Mouse (Mus musculus): ENCODE measurements around the gene Cxcr2. TPM values are rescaled to one million over a fixed set of nuclear protein-coding genes. Genes with fewer than 3 reads are reported as not detected.
"Not testable (repeated sequence)": the region's sequence is repeated elsewhere in the genome, so short reads cannot be mapped to it uniquely, and the experiment has no call there.

Gene Cxcr2
- polyA plus RNA-seq, 1 experiment from 2014 or later: 0.08 TPM

DNA sequence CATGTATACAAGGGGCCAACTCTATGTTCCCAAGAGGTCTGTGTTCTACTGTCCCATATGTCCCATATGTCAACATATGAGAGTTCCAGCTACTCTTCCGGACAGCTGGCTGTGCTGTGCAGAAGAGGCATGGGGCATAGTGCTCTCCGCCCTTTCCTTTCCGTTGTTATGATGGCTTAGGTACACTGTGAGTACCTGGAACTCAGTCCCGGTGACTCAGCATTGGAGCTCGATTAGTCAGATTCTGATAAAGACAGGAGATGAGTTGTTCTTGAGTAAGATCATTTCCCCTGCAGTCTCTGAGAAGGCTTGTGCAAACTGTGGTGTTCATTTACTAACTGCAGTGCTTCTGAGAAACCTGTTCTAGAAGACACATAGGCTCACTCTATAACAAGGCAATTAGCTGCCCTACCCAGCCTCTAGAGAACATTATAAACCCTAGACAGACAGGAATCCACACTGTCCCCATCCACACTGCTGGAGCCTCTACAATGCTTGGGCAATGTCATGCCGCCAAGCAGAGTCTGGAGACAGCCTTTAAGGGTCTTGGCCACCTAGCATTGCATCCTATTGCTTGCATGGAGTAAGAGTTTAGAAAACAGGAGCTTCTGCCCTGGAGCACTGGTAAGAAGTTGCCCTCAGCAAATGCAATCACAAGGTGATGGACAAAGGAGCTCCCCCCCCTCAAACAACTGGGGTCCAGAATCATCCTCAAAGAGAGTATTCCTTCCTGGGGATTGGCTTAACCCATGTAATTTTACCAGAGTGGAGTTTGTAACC is 4.5 kb upstream of the Cxcr2 start:
- Histone ChIP-seq H3K9me3 (replicated peaks; ENCODE audit: control insufficient read depth, low read length) (no peaks in the 10 kb centered on the region), H3K4me3 (ENCODE audit: low read depth, low read length) (no peak overlapping the region), H3K36me3 (replicated peaks; ENCODE audit: control insufficient read depth, insufficient read depth, low read depth, low read length) (no peaks in the 10 kb centered on the region), H3K4me2 (ENCODE audit: low read depth, low read length) (no peak overlapping the region), H3K4me1 (ENCODE audit: control insufficient read depth, insufficient read depth, low read length) (no peaks in the 10 kb centered on the region), H3K9ac (replicated peaks; ENCODE audit: low read length) (no peak overlapping the region), H3K27ac (replicated peaks; ENCODE audit: low read depth, low read length) (no peak overlapping the region), H3K27me3 (ENCODE audit: control insufficient read depth, insufficient read depth, low read length) (no peaks in the 10 kb centered on the region)
- DNase-seq (ENCODE audit: low spot score): no peak
- no peak for ATAC-seq (replicated peaks; ENCODE audit: insufficient number of reproducible peaks, low FRiP score, low TSS enrichment, low read depth)
- 89% methylated on average over 6 of the region's 6 CpGs for WGBS

DNA sequence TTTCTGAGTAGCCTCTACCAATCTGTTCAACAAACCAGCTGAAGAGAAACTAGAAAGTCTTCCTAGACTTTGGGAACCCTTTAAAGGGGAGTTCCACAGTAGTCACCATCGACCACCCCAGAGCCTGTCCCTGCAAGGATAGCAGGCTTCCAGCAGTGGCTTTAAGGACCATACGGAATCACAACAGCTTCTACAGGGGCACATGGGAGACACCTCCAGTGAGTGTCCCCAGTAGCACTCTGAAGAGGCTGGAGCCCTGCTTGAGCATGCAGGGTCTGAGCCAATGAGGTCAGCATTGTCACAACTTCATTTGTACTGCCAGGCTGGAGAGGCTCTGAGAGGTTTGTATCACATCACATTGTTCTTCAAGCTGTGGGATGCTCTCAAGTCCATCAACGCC is 3.7 kb upstream of the Cxcr2 start:
- Histone ChIP-seq H3K27ac (replicated peaks; ENCODE audit: low read depth, low read length) (no peak overlapping the region), H3K27me3 (ENCODE audit: control insufficient read depth, insufficient read depth, low read length) (no peaks in the 10 kb centered on the region), H3K4me3 (ENCODE audit: low read depth, low read length) (no peak overlapping the region), H3K4me2 (ENCODE audit: low read depth, low read length) (no peak overlapping the region), H3K9ac (replicated peaks; ENCODE audit: low read length) (no peak overlapping the region), H3K9me3 (replicated peaks; ENCODE audit: control insufficient read depth, low read length) (no peaks in the 10 kb centered on the region), H3K4me1 (ENCODE audit: control insufficient read depth, insufficient read depth, low read length) (no peaks in the 10 kb centered on the region), H3K36me3 (replicated peaks; ENCODE audit: control insufficient read depth, insufficient read depth, low read depth, low read length) (no peaks in the 10 kb centered on the region)
- WGBS: 78% methylated on average over 3 of the region's 3 CpGs
- no peak for DNase-seq (ENCODE audit: low spot score)
- ATAC-seq (replicated peaks; ENCODE audit: insufficient number of reproducible peaks, low FRiP score, low TSS enrichment, low read depth): no peak

DNA sequence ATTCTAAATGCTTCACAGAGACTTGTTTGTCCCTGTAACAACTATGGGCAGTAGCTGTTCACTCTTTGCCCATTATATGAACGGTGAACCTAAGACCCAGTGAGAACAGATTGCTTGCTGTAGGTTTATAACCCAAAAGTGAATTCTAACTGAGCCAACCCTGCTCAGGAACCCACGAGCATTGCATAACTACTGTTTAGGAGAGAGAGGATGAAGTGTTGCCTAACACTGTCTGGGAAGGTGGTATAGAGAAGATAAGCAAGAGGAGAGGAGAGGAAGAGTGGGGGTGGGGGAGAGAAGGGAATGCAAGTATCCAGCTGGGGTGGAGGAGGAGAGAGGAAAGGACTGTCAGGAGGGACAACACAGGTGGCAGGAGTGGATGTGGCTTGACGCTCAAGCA is 2.7 kb upstream of the Cxcr2 start:
- H3K4me3 ChIP-seq (ENCODE audit: low read depth, low read length): no peak overlapping the region
- H3K9ac ChIP-seq (replicated peaks; ENCODE audit: low read length): no peak overlapping the region
- H3K9me3 ChIP-seq (replicated peaks; ENCODE audit: control insufficient read depth, low read length): no peaks in the 10 kb centered on the region
- ATAC-seq (replicated peaks; ENCODE audit: insufficient number of reproducible peaks, low FRiP score, low TSS enrichment, low read depth) (no peak), DNase-seq (ENCODE audit: low spot score) (no peak)
- H3K27me3 ChIP-seq (ENCODE audit: control insufficient read depth, insufficient read depth, low read length): no peaks in the 10 kb centered on the region
- H3K36me3 ChIP-seq (replicated peaks; ENCODE audit: control insufficient read depth, insufficient read depth, low read depth, low read length): no peaks in the 10 kb centered on the region
- 72% methylated on average over 3 of the region's 3 CpGs for WGBS
- no peak overlapping the region for H3K4me2 ChIP-seq (ENCODE audit: low read depth, low read length)
- no peak overlapping the region for H3K27ac ChIP-seq (replicated peaks; ENCODE audit: low read depth, low read length)
- H3K4me1 ChIP-seq (ENCODE audit: control insufficient read depth, insufficient read depth, low read length): no peaks in the 10 kb centered on the region

DNA sequence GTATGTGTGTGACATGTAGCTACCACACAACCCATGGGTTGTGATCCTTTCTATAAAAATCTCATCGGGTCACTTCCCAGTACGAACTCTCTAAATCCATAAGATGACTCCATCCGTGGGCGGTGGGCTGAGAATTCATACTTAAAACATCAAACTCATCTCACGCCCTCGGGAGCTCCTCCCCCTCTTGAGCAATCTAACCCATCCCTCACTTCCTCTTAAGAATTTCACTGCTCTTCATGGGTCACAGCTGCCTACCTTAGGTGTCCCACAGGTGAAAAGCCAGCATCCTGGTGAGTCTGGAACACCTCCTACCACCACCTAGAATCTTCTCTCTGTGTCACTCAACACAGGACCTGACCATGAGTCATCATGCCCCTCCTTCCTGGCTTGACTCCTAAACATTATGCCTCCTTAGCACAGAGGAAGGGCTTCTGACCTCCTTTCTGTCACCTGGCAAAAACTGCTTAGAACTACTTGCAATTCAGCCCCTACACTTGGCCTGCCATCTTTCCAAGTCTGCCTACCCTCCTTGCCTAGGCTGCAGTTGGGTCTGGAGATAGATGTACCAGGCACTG is 1.7 kb downstream of the Cxcr2 start:
- Histone ChIP-seq H3K4me2 (ENCODE audit: low read depth, low read length) (no peak overlapping the region), H3K9ac (replicated peaks; ENCODE audit: low read length) (no peak overlapping the region), H3K27ac (replicated peaks; ENCODE audit: low read depth, low read length) (no peak overlapping the region), H3K27me3 (ENCODE audit: control insufficient read depth, insufficient read depth, low read length) (no peaks in the 10 kb centered on the region), H3K9me3 (replicated peaks; ENCODE audit: control insufficient read depth, low read length) (no peaks in the 10 kb centered on the region), H3K4me3 (ENCODE audit: low read depth, low read length) (no peak overlapping the region), H3K36me3 (replicated peaks; ENCODE audit: control insufficient read depth, insufficient read depth, low read depth, low read length) (no peaks in the 10 kb centered on the region), H3K4me1 (ENCODE audit: control insufficient read depth, insufficient read depth, low read length) (no peaks in the 10 kb centered on the region)
- WGBS: 87% methylated on average over 6 of the region's 6 CpGs
- ATAC-seq (replicated peaks; ENCODE audit: insufficient number of reproducible peaks, low FRiP score, low TSS enrichment, low read depth): no peak
- DNase-seq (ENCODE audit: low spot score): no peak

DNA sequence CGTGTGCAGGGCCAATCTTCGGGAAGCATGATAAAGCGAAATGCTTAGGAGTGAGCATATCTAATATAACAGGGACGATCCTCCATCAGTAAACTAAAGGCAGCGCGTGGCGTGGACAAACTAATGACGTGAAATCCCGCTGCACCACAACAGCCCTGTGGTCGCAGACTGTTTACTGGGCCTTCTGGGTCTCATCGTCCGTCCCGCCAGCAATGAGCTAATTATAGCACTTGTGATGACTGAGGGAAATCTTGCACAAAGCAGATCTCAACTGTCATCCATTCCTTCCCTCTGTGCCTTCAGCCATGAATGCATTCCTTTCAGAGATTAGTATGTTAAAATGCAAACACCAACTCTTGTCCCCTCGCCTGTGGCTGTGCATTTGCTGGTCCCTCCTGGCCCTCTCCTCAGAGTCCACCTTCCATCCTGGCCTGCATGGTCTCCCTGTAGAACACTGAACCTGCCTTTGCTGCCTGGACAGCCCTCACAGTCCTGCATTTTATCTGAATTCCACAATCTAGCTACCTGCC is 2.7 kb downstream of the Cxcr2 start:
- Histone ChIP-seq H3K27ac (replicated peaks; ENCODE audit: low read depth, low read length) (no peak overlapping the region), H3K4me1 (ENCODE audit: control insufficient read depth, insufficient read depth, low read length) (no peaks in the 10 kb centered on the region), H3K36me3 (replicated peaks; ENCODE audit: control insufficient read depth, insufficient read depth, low read depth, low read length) (no peaks in the 10 kb centered on the region), H3K9me3 (replicated peaks; ENCODE audit: control insufficient read depth, low read length) (no peaks in the 10 kb centered on the region), H3K9ac (replicated peaks; ENCODE audit: low read length) (no peak overlapping the region), H3K27me3 (ENCODE audit: control insufficient read depth, insufficient read depth, low read length) (no peaks in the 10 kb centered on the region), H3K4me3 (ENCODE audit: low read depth, low read length) (no peak overlapping the region), H3K4me2 (ENCODE audit: low read depth, low read length) (no peak overlapping the region)
- DNase-seq (ENCODE audit: low spot score): no peak
- no peak for ATAC-seq (replicated peaks; ENCODE audit: insufficient number of reproducible peaks, low FRiP score, low TSS enrichment, low read depth)
- WGBS: 83% methylated on average over 14 of the region's 14 CpGs

DNA sequence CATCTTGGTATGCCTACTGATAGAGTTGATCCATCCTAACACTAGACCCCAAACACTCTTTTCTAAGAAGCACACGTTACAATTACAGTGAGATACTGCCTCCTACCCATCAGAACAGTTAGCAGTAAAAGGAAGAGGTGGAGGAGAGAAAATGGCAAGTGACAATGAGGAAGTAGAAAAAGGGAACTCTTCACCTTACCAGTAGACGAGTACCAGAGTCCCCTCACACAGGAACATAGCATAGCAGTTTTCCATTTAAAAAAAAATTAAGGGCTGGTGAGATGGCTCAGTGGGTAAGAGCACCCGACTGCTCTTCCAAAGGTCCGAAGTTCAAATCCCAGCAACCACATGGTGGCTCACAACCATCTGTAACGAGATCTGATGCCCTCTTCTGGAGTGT is 5.8 kb downstream of the Cxcr2 start:
- not testable (repeated sequence) for H3K4me2 ChIP-seq (ENCODE audit: low read depth, low read length); H3K9ac ChIP-seq (replicated peaks; ENCODE audit: low read length); H3K27me3 ChIP-seq (ENCODE audit: control insufficient read depth, insufficient read depth, low read length); H3K36me3 ChIP-seq (replicated peaks; ENCODE audit: control insufficient read depth, insufficient read depth, low read depth, low read length); H3K4me3 ChIP-seq (ENCODE audit: low read depth, low read length); H3K9me3 ChIP-seq (replicated peaks; ENCODE audit: control insufficient read depth, low read length); H3K4me1 ChIP-seq (ENCODE audit: control insufficient read depth, insufficient read depth, low read length); ATAC-seq (replicated peaks; ENCODE audit: insufficient number of reproducible peaks, low FRiP score, low TSS enrichment, low read depth); DNase-seq (ENCODE audit: low spot score); H3K27ac ChIP-seq (replicated peaks; ENCODE audit: low read depth, low read length)
- WGBS: 77% methylated on average over 4 of the region's 5 CpGs

DNA sequence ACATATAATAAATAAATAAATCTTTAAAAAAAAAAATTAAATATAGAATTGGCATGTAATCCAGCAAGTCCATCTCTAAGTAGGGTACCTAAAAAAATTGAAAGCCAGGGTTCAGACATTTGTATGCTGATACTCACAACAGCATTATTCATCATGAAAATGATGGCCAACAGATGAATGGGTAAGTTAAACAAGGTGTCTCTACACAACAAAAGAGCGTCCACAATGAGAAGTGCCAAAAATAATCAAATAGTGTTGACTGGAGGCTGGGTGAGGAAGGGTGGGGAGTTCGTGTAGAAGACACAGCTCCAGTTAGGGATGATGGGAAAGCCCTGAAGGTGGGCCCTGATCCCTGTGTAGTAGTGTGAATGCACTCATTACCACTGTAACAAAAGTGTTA is 6.2 kb downstream of the Cxcr2 start:
- Histone ChIP-seq H3K9ac (replicated peaks; ENCODE audit: low read length) (no peak overlapping the region), H3K27ac (replicated peaks; ENCODE audit: low read depth, low read length) (no peak overlapping the region), H3K9me3 (replicated peaks; ENCODE audit: control insufficient read depth, low read length) (no peaks in the 10 kb centered on the region), H3K36me3 (replicated peaks; ENCODE audit: control insufficient read depth, insufficient read depth, low read depth, low read length) (no peaks in the 10 kb centered on the region), H3K27me3 (ENCODE audit: control insufficient read depth, insufficient read depth, low read length) (no peaks in the 10 kb centered on the region), H3K4me1 (ENCODE audit: control insufficient read depth, insufficient read depth, low read length) (no peaks in the 10 kb centered on the region), H3K4me3 (ENCODE audit: low read depth, low read length) (no peak overlapping the region), H3K4me2 (ENCODE audit: low read depth, low read length) (no peak overlapping the region)
- no peak for ATAC-seq (replicated peaks; ENCODE audit: insufficient number of reproducible peaks, low FRiP score, low TSS enrichment, low read depth)
- no peak for DNase-seq (ENCODE audit: low spot score)
- 81% methylated on average over 2 of the region's 2 CpGs for WGBS

DNA sequence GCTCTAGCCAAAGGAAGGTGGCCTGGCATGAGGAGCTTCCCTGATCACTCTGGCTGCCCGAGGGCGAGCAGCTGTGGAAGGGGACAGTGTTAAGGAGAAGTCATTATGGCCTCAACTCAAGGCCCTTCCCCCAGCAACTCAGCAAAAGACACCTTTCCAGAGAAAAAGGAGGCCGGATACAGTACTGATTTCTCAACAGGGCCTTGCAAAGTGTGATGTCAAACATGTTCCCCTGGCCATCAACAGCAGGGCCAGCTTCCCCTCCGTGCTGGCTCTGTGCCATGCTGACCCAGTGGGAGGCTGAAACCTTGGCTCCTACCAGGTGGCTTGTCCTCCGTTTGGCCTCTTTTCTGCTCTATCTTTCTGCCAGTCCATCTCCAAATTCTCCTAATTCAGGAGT is 13.3 kb downstream of the Cxcr2 start:
- H3K9ac ChIP-seq (replicated peaks; ENCODE audit: low read length): no peak overlapping the region
- H3K27ac ChIP-seq (replicated peaks; ENCODE audit: low read depth, low read length): no peak overlapping the region
- 83% methylated on average over 5 of the region's 5 CpGs for WGBS
- H3K4me1 ChIP-seq (ENCODE audit: control insufficient read depth, insufficient read depth, low read length): no peaks in the 10 kb centered on the region
- H3K27me3 ChIP-seq (ENCODE audit: control insufficient read depth, insufficient read depth, low read length): no peaks in the 10 kb centered on the region
- ATAC-seq (replicated peaks; ENCODE audit: insufficient number of reproducible peaks, low FRiP score, low TSS enrichment, low read depth) (no peak), DNase-seq (ENCODE audit: low spot score) (no peak)
- H3K4me2 ChIP-seq (ENCODE audit: low read depth, low read length): no peak overlapping the region
- H3K36me3 ChIP-seq (replicated peaks; ENCODE audit: control insufficient read depth, insufficient read depth, low read depth, low read length): no peaks in the 10 kb centered on the region
- no peaks in the 10 kb centered on the region for H3K9me3 ChIP-seq (replicated peaks; ENCODE audit: control insufficient read depth, low read length)
- H3K4me3 ChIP-seq (ENCODE audit: low read depth, low read length): no peak overlapping the region
